14 mouse cellular contexts compared by ENCODE assay signal in genomic region chr9:101413071-101413633, GRCm38 (mm10).
DNase-seq lines count a peak whose midpoint lies in the region; ATAC-seq lines count a peak whose summit lies in the region.
"Had no signal": no experiment of that assay in that cellular context is flagged by ENCODE, and none has a peak within 500 bp of the region (broad histone marks: within the 10 kb centered on the region; RNA-seq: fewer than 3 reads in every experiment).

No protein-coding gene starts in this region.

- H3K4me2 ChIP-seq in kidney, embryonic 15.5 days, result no peak overlapping the region
- H3K4me2 ChIP-seq: forebrain, embryonic 12.5 days; heart, embryonic 13.5 days had no signal

- no peaks in the 10 kb centered on the region for H3K9me3 ChIP-seq in kidney, embryonic 15.5 days (replicated peaks)
- H3K9me3 ChIP-seq: forebrain, embryonic 12.5 days; heart, embryonic 13.5 days; midbrain, embryonic 10.5 days had no signal

- no peaks in the 10 kb centered on the region for H3K27me3 ChIP-seq in kidney, embryonic 15.5 days
- H3K27me3 ChIP-seq: forebrain, embryonic 12.5 days; heart, embryonic 13.5 days had no signal

- H3K4me1 ChIP-seq in kidney, embryonic 15.5 days, result no peaks in the 10 kb centered on the region
- H3K4me1 ChIP-seq: heart, embryonic 13.5 days had no signal

- WGBS in kidney, embryonic 15.5 days, result 66% methylated on average over 3 of the region's 3 CpGs

- DNase-seq in kidney, postnatal 14 days, result no peak
- DNase-seq in adrenal gland, adult 8-10 months, result peak; percentile 63
- DNase-seq in adrenal gland, postnatal 10 days, result peak; percentile 39
- peak; percentile 65 to 77 for DNase-seq in heart, adult 9 months (ENCODE audit: low spot score in 2 of 2)
- no peak for DNase-seq in layer of hippocampus, adult 8-10 months (ENCODE audit: low spot score in 2 of 2)
- no peak for DNase-seq in urinary bladder, postnatal 25 days (ENCODE audit: low spot score)
- DNase-seq in urinary bladder, adult 18-20 months (ENCODE audit: low spot score in 2 of 2), result no peak
- DNase-seq: kidney, postnatal 36 days; lung, adult 18-20 months; spleen, adult 18-20 months had no signal

- H3K4me3 ChIP-seq in kidney, embryonic 15.5 days (replicated peaks), result no peak overlapping the region
- H3K4me3 ChIP-seq: forebrain, embryonic 12.5 days; heart, embryonic 13.5 days; midbrain, embryonic 10.5 days had no signal

- H3K36me3 ChIP-seq in kidney, embryonic 15.5 days, result no peaks in the 10 kb centered on the region
- H3K36me3 ChIP-seq: forebrain, embryonic 12.5 days; heart, embryonic 13.5 days; midbrain, embryonic 10.5 days had no signal

- 0 out of 2 replicates have a peak, but pooled peaks have one; percentile 43 for ATAC-seq in kidney, embryonic 15.5 days (replicated peaks; ENCODE audit: low FRiP score)

- H3K27ac ChIP-seq in kidney, embryonic 15.5 days, result no peak overlapping the region
- H3K27ac ChIP-seq: forebrain, embryonic 12.5 days; heart, embryonic 13.5 days; midbrain, embryonic 10.5 days had no signal

- H3K9ac ChIP-seq in kidney, embryonic 15.5 days, result no peak overlapping the region
- H3K9ac ChIP-seq: forebrain, embryonic 12.5 days; heart, embryonic 13.5 days had no signal

Comparison
In these comparisons a context has a peak if more than half of its experiments do, and no peak if none do; other contexts are left out.
1. DNase-seq: peak in adrenal gland, adult 8-10 months (single experiment), adrenal gland, postnatal 10 days (single experiment) and heart, adult 9 months (2 of 2); none in kidney, postnatal 14 days (single experiment), layer of hippocampus, adult 8-10 months (0 of 2), urinary bladder, postnatal 25 days (single experiment) and urinary bladder, adult 18-20 months (0 of 2).